Mouse (Mus musculus) hindbrain, postnatal 0 days (tissue): ENCODE data around the gene Ndufb7. TPM values are rescaled to one million over a fixed set of nuclear protein-coding genes. Genes with fewer than 3 reads are reported as not detected.
A peak's percentile ranks its signal among the peaks of the same experiment; 100 is the strongest.
"Not testable (repeated sequence)": the region's sequence is repeated elsewhere in the genome, so short reads cannot be mapped to it uniquely, and the experiment has no call there.

Experiments used
- ATAC-seq: fragments of 200-750 bp; cut with Nextera tagmentation; 2 replicates; pipeline ENCODE4 v1.8.0; 2017; ENCODE audit warnings: mild to moderate bottlenecking, moderate TSS enrichment, moderate library complexity
- DNase-seq: peaks from one replicate; pipeline ENCODE4 v3.0.0-alpha.2; 2015; ENCODE audit warnings: low spot score
- H3K27ac ChIP-seq: fragments of 300-500 bp; sonication (generic); 2 replicates; pipeline ENCODE4 v1.5.1; 2014; ENCODE audit warnings: mild to moderate bottlenecking
- H3K27me3 ChIP-seq: fragments of 300-500 bp; sonication (generic); 2 replicates; pipeline ENCODE4 v1.6.1; 2014; ENCODE audit warnings: low read length, mixed read lengths; ENCODE audit not compliant: insufficient read depth
- H3K36me3 ChIP-seq: fragments of 300-500 bp; sonication (generic); 2 replicates; pipeline ENCODE4 v1.6.1; 2014; ENCODE audit warnings: low read length, mixed read lengths; ENCODE audit not compliant: insufficient read depth
- H3K4me1 ChIP-seq: fragments of 300-500 bp; sonication (generic); 2 replicates; pipeline ENCODE4 v1.6.1; 2014; ENCODE audit warnings: antibody characterized with exemption, low read length, mixed read lengths; ENCODE audit not compliant: insufficient read depth
- H3K4me2 ChIP-seq: fragments of 300-500 bp; sonication (generic); 2 replicates; pipeline ENCODE4 v1.6.1; 2014; ENCODE audit warnings: low read depth, mild to moderate bottlenecking, low read length, moderate library complexity, mixed read lengths
- H3K4me3 ChIP-seq: fragments of 300-500 bp; sonication (generic); 2 replicates; pipeline ENCODE4 v1.5.1; 2014; ENCODE audit warnings: low read length
- H3K9ac ChIP-seq: fragments of 300-500 bp; sonication (generic); replicated peaks from 2 replicates; pipeline ENCODE4 v1.6.1; 2014; ENCODE audit warnings: mild to moderate bottlenecking, low read length, moderate library complexity, mixed read lengths
- H3K9me3 ChIP-seq: fragments of 300-500 bp; sonication (generic); 2 replicates; pipeline ENCODE4 v1.6.1; 2016; ENCODE audit warnings: low read length, mixed read lengths
- CTCF ChIP-seq: IDR thresholded peaks from 2 replicates; pipeline ENCODE4 v1.5.1; 2016; ENCODE audit warnings: antibody characterized with exemption, control low read depth, low read depth
- WGBS: fragments of 180-500 bp; shearing (Covaris S2); extraction: QIAGEN DNeasy Blood & Tissue Kit; methylation state at CpG from one replicate; pipeline ENCODE4 v1.1.7; 2014; 5-methylcytosine and 5-hydroxymethylcytosine counted together
- polyA plus RNA-seq: library from polyadenylated mRNA; unstranded; fragments of >200 nt; fragmentation: Nextera tagmentation; extraction: Ambion mirVana; gene quantifications from 2 replicates; pipeline ENCODE4 v1.2.1, GENCODE M21; 2015
- total RNA-seq: library from RNA; depleted of rRNA; stranded (reverse); fragments of >200 nt; gene quantifications from 2 replicates; pipeline ENCODE4 v1.2.3, GENCODE M21; 2014

Ndufb7 gene
- total and polyA plus RNA-seq, 2 experiments from 2014 or later: 186 to 442 TPM

DNA sequence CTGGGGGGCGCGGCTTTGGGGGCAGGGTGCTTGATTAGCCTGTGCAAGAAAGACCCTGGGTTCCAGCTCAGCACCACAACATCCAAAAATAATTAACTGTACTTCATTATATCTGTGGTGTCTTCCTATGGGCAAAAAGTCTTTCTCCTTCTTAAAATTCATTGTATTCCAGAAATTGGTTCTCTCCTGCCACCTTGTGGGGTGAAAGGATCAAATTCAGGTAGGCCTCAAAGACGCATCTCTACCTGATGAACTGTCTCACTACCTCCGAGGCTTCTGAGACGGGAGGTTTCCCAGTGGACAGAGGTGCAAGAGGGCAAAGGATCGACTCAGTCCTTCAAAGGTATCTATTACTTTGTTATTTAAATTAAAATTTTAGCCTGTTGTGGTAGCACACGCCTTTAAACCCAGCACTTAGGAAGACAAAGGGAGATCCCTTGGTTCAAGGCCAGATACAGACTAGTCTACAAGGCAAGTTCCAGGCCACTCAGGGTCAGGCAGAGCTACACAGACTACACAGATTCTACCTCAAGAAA, 24.1 kb downstream of the Ndufb7 start:
- H3K4me3 ChIP-seq: no peak overlapping the region
- peak overlapping the region; percentile 82 for H3K4me2 ChIP-seq
- H3K4me1 ChIP-seq: peaks cover 18% of the 10 kb centered on the region
- peak; percentile 41 for DNase-seq
- no peak for ATAC-seq
- H3K27me3 ChIP-seq: no peaks in the 10 kb centered on the region
- H3K9ac ChIP-seq: no peak overlapping the region
- TF ChIP-seq CTCF: peak; percentile 42
- WGBS: 75% methylated on average over 7 of the region's 7 CpGs
- no peak overlapping the region for H3K27ac ChIP-seq
- no peaks in the 10 kb centered on the region for H3K36me3 ChIP-seq
- no peaks in the 10 kb centered on the region for H3K9me3 ChIP-seq

- Histone ChIP-seq H3K9me3 (no peaks in the 10 kb centered on the region), H3K4me2 (peak overlapping the region; percentile 82), H3K4me3 (peak overlapping the region; percentile 88), H3K27me3 (no peaks in the 10 kb centered on the region), H3K36me3 (no peaks in the 10 kb centered on the region), H3K27ac (no peak overlapping the region), H3K9ac (peak overlapping the region; percentile 96), H3K4me1 (peaks cover 16% of the 10 kb centered on the region)
- no peak for TF ChIP-seq CTCF
- ATAC-seq (no peak), DNase-seq (no peak)
- 38% methylated on average over 3 of the region's 3 CpGs for WGBS
Measured at GRCm38 (mm10) chr8:83592682-83593081, 26.2 kb downstream of the Ndufb7 start.

DNA sequence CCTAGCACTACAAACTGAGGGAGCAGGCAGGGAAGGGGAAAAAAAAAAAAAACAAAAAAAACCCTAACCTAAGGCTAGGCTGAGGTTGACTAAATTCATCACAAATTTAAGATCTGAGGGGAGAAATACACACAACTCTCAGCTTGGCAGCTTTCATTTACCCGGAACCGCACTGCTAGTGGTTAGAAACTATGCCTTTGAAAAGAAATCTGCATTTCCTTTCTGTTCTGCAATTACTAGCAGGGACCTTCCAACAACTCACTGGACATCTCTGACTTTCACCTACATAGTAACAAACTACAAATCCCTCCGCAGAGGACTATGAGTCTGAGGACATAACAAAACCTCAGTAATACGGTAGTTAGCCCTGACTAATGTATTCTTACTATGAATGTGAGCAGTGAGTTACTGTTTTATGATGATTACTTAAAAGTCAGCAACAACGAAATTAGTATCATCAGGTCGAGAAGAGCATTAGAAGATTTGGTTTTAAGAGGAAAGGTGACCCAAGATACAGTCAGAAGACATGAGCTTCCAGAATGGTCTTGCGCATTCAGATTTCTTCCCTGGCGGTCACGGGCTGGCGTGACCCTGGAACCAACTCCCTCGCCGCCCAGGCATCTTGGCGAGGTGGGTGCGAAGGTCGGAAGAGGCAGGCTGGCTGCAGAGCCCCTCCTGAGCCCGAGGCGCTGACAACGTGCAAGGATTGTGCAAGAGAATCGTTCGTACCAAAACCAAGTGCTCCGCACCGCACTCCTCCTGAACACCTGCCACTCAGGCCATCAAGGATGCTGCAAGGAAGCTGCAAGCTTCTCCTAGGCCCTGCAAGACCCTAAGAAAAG, 27.1 kb downstream of the Ndufb7 start:
- ATAC-seq: no peak
- H3K4me2 ChIP-seq: peak overlapping the region; percentile 82
- peaks cover 13% of the 10 kb centered on the region; the same call in 1 of the 2 replicates for H3K4me1 ChIP-seq
- peak overlapping the region; percentile 96 for H3K9ac ChIP-seq
- H3K27ac ChIP-seq: peak overlapping the region; percentile 95
- WGBS: 2% methylated on average over 22 of the region's 22 CpGs
- H3K27me3 ChIP-seq: no peaks in the 10 kb centered on the region
- DNase-seq: no peak
- peak overlapping the region; percentile 88 for H3K4me3 ChIP-seq
- no peak for TF ChIP-seq CTCF
- H3K9me3 ChIP-seq: no peaks in the 10 kb centered on the region
- H3K36me3 ChIP-seq: no peaks in the 10 kb centered on the region

DNA sequence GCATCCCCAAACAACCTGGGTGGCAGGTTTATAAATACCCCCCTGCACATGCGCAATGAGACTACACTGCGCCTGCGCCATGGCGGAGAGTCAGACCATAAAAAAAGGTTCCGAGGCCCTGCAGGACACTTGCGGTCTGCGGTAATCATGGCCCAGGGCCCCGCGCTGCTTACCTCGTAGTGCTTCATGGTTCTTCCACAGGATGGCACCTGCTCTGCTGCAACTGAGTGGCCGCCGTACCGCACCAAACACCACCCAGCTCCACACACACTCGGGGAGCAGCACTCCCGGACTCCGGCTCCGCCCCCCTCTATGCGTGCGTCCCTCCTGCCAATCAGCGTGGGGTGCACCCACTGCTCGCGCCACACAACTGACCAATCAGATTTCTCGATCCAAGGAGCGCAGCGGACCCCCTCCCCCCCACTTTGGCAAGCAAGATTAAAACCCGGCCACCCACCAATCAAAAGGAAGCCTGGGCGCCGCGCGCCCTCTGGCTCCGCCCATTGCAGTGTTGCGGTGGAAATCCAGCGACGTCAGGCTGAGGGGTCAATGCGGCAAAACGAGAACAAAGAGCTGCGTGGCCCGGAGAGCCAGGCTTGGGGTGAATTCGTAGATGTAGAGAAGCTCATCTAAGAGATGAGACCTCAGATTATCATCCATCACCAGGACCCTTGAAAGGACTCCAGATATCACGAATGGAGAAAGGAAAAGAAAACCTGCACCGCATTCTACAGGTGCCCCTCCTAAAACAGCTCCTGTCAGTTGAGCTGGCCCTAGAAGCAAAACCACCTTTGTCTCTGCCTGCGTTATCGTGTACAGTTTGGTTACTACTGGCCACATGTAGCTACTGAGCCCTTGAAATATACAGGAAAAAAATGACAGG, 27.9 kb downstream of the Ndufb7 start:
- WGBS: under 1% methylated on average over 43 of the region's 43 CpGs
- Histone ChIP-seq H3K4me2 (peak overlapping the region; percentile 82), H3K27ac (peak overlapping the region; percentile 95), H3K36me3 (no peaks in the 10 kb centered on the region), H3K9ac (peak overlapping the region; percentile 96), H3K4me3 (peak overlapping the region; percentile 88), H3K27me3 (no peaks in the 10 kb centered on the region), H3K4me1 (peaks cover 13% of the 10 kb centered on the region; the same call in 1 of the 2 replicates), H3K9me3 (no peaks in the 10 kb centered on the region)
- TF ChIP-seq CTCF: peak; percentile 29; the same call in 1 of the 2 replicates
- ATAC-seq: peak; percentile 98
- DNase-seq: peak; percentile 100

DNA sequence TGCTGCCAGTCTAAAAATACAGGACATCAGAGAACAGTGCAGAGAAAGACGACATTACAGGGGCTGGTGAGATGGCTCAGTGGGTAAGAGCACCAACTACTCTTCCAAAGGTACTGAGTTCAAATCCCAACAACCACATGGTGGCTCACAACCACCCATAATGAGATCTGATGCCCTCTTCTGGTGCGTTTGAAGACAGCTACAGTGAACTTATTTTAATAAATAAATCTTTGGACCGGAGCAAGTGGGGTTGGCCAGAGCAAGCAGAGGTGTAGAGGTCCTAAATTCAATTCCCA, 28.5 kb downstream of the Ndufb7 start:
- Histone ChIP-seq H3K4me2 (peak overlapping the region; percentile 57), H3K4me3 (peak overlapping the region; percentile 88), H3K9ac (peak overlapping the region; percentile 96), H3K4me1 (peaks cover 12% of the 10 kb centered on the region; the same call in 1 of the 2 replicates), H3K27ac (peak overlapping the region; percentile 95)
- WGBS: 49% methylated on average over 3 of the region's 3 CpGs
- H3K36me3 ChIP-seq, H3K9me3 ChIP-seq, ATAC-seq, DNase-seq, H3K27me3 ChIP-seq: not testable (repeated sequence)
- TF ChIP-seq CTCF: peak; percentile 38; the same call in 1 of the 2 replicates

DNA sequence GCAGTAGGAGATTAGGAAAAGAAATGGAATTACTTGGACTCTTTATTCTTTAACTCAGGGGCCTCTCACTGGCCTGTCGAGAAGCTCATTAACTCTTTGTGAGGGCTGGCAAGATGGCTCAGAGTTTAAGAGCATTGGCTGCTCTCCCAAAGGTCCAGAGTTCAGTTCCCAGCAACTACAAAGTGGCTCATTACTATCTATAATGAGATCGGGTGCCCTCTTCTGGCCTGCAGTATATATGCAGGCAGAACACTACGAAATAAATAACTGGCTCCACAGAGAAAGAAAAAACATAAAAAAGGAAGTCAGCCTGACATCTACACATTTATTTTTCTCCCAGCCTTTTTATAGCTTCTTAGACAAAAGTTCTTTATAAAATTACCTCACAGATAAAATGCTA, 29.9 kb downstream of the Ndufb7 start:
- no peaks in the 10 kb centered on the region for H3K9me3 ChIP-seq
- no peak overlapping the region for H3K4me3 ChIP-seq
- H3K36me3 ChIP-seq: no peaks in the 10 kb centered on the region
- peak; percentile 59 for TF ChIP-seq CTCF
- no peak overlapping the region for H3K9ac ChIP-seq
- WGBS: 24% methylated on average over 3 of the region's 3 CpGs
- DNase-seq (peak; percentile 44), ATAC-seq (no peak)
- H3K27me3 ChIP-seq: no peaks in the 10 kb centered on the region
- H3K4me2 ChIP-seq: no peak overlapping the region
- no peak overlapping the region for H3K27ac ChIP-seq
- H3K4me1 ChIP-seq: peaks cover 9% of the 10 kb centered on the region; the same call in 1 of the 2 replicates
